ENCODE assay signal across 12 mouse cellular contexts in the genomic region with DNA sequence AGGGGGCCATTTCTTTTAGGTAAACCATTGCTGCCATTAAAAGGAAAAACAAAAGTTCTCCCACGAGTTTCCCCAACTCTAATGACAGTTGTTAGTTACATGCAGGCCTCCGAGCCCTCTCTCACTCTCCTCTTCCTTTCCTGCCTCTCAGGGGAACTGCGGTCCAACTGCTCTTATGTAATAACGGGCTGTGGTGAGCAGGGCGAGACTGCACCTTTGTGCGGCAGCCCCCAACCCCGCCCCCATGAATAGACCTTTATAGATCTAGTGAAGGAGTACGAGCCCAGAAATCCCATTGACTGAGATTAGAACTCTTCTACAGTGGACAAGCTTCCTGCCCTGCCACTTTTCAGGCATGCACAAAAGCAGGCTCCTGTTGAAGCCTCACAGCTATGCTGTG.
A peak's percentile ranks its signal among the peaks of the same experiment; 100 is the strongest.
DNase-seq lines count a peak whose midpoint lies in the region; ATAC-seq and TF ChIP-seq lines count a peak whose summit lies in the region.
"Had no signal": no experiment of that assay in that cellular context is flagged by ENCODE, and none has a peak within 500 bp of the region (broad histone marks: within the 10 kb centered on the region; RNA-seq: fewer than 3 reads in every experiment).

No protein-coding gene starts in this region.

- ATAC-seq in heart, embryonic 15.5 days (replicated peaks; ENCODE audit: insufficient number of reproducible peaks, insufficient read depth, low FRiP score, low read depth), result no peak

- no peaks in the 10 kb centered on the region for H3K9me3 ChIP-seq in heart, embryonic 15.5 days (replicated peaks)
- H3K9me3 ChIP-seq in megakaryocyte, embryonic 14.5 days, result peaks cover 9% of the 10 kb centered on the region
- H3K9me3 ChIP-seq: kidney, embryonic 15.5 days had no signal

- H3K27me3 ChIP-seq in heart, embryonic 15.5 days, result no peaks in the 10 kb centered on the region
- H3K27me3 ChIP-seq in megakaryocyte, embryonic 14.5 days (replicated peaks), result peaks cover 16% of the 10 kb centered on the region
- H3K27me3 ChIP-seq: kidney, embryonic 15.5 days had no signal

- no peak for TF ChIP-seq CTCF in brain, embryonic 14.5 days (IDR thresholded peaks at IDR 0.05; ENCODE audit: borderline replicate concordance, extremely low read depth, insufficient read depth, insufficient read length)

- no peaks in the 10 kb centered on the region for H3K36me3 ChIP-seq in heart, embryonic 15.5 days
- H3K36me3 ChIP-seq in megakaryocyte, embryonic 14.5 days (replicated peaks; ENCODE audit: low read length), result no peaks in the 10 kb centered on the region
- H3K36me3 ChIP-seq: kidney, embryonic 15.5 days had no signal

- intact Hi-C loops in heart, postnatal 14 days (cut with DNase I), result loop anchor here (5.0 kb wide), 2 partner anchors 81 to 149 kb away; a partner anchor contains a TSS

- no peak for DNase-seq in heart, postnatal 14 days
- peak; percentile 2 for DNase-seq in brain, embryonic 14.5 days (ENCODE audit: low read depth)
- DNase-seq in thymus, postnatal 25 days, result peak; percentile 50
- DNase-seq in ovary, adult 18-20 months (ENCODE audit: low spot score), result no peak
- DNase-seq in kidney, postnatal 14 days, result no peak
- DNase-seq: adrenal gland, adult 8-10 months; cerebellum, adult 2 months; gastrocnemius, postnatal 36 days; lung, adult 2 months had no signal

- no peak for TF ChIP-seq POLR2A in brain, embryonic 14.5 days (IDR thresholded peaks at IDR 0.05; ENCODE audit: borderline replicate concordance, extremely low read depth, insufficient read depth, insufficient read length, poor library complexity, severe bottlenecking)

- H3K4me3 ChIP-seq in heart, embryonic 15.5 days, result no peak overlapping the region
- peak overlapping the region; percentile 0 for H3K4me3 ChIP-seq in megakaryocyte, embryonic 14.5 days (replicated peaks)
- H3K4me3 ChIP-seq: kidney, embryonic 15.5 days had no signal

- no peak overlapping the region for H3K9ac ChIP-seq in heart, embryonic 15.5 days
- H3K9ac ChIP-seq: kidney, embryonic 15.5 days had no signal

- H3K4me1 ChIP-seq in heart, embryonic 15.5 days (replicated peaks), result peaks cover 34% of the 10 kb centered on the region
- H3K4me1 ChIP-seq in megakaryocyte, embryonic 14.5 days, result peaks cover 11% of the 10 kb centered on the region
- H3K4me1 ChIP-seq: kidney, embryonic 15.5 days had no signal

- H3K27ac ChIP-seq in heart, embryonic 15.5 days, result peak overlapping the region; percentile 63
- H3K27ac ChIP-seq: kidney, embryonic 15.5 days had no signal

- H3K4me2 ChIP-seq in heart, embryonic 15.5 days, result no peak overlapping the region
- H3K4me2 ChIP-seq: kidney, embryonic 15.5 days had no signal

- WGBS in heart, embryonic 15.5 days, result 51% methylated on average over 8 of the region's 8 CpGs

Comparison
In these comparisons a context has a peak if more than half of its experiments do, and no peak if none do; other contexts are left out.
1. DNase-seq: peak in brain, embryonic 14.5 days (single experiment) and thymus, postnatal 25 days (single experiment); none in heart, postnatal 14 days (0 of 2), ovary, adult 18-20 months (single experiment) and kidney, postnatal 14 days (single experiment).